14 mouse cellular contexts compared by ENCODE assay signal in the genomic region with DNA sequence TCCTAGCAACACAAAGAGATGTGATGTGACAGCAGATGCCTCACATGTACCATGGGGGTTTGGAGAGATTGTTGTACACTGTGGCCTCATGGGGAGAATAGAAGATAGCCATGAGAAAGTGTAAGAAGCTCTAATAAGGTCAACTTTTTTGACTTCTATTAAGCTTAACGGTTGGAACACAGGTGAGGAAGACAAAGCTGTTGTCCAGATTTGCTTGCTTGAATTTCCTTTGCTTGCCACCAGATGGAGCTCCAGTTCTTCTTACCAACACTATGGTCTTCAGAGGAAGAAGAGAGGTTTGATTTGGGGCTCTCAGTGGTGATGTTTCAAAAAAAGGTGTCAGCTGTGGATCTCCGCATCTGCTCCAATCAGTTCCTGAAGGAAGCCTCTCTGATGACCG. TPM values are rescaled to one million over a fixed set of nuclear protein-coding genes. Genes with fewer than 3 reads are reported as not detected.
DNase-seq lines count a peak whose midpoint lies in the region; ATAC-seq and TF ChIP-seq lines count a peak whose summit lies in the region.
"Not testable (repeated sequence)": the region's sequence is repeated elsewhere in the genome, so short reads cannot be mapped to it uniquely, and the experiment has no call there.
"Had no signal": no experiment of that assay in that cellular context is flagged by ENCODE, and none has a peak within 500 bp of the region (broad histone marks: within the 10 kb centered on the region; RNA-seq: fewer than 3 reads in every experiment).

No protein-coding gene starts in this region.

- peak; percentile 19 for DNase-seq in MEL (ENCODE audit: low read depth, low spot score)
- DNase-seq in cerebellum, adult 9-10 months: peak; percentile 22
- DNase-seq in hindbrain, embryonic 14.5 days (ENCODE audit: low spot score): peak; percentile 37
- DNase-seq in layer of hippocampus, adult 9-10 months (ENCODE audit: low spot score): peak; percentile 2
- DNase-seq in lung, postnatal 0 days (ENCODE audit: low spot score); neural tube, embryonic 11.5 days (ENCODE audit: low spot score); stomach, postnatal 0 days (ENCODE audit: low spot score): not testable (repeated sequence)

- not testable (repeated sequence) for H3K27ac ChIP-seq in MEL (ENCODE audit: control insufficient read depth, low read depth, low read length); forebrain, embryonic 15.5 days (replicated peaks); hindbrain, embryonic 14.5 days; lung, postnatal 0 days (ENCODE audit: low read length); neural tube, embryonic 11.5 days (ENCODE audit: low read depth, low read length); stomach, postnatal 0 days (replicated peaks)

- not testable (repeated sequence) for H3K4me1 ChIP-seq in MEL (ENCODE audit: control insufficient read depth in 1 of 2, insufficient read depth in 2 of 2, low read length in 2 of 2); forebrain, embryonic 15.5 days; hindbrain, embryonic 14.5 days (replicated peaks; ENCODE audit: control insufficient read depth, insufficient read depth, low read length); lung, postnatal 0 days (ENCODE audit: insufficient read depth, low read depth, low read length); neural tube, embryonic 11.5 days (ENCODE audit: control insufficient read depth, insufficient read depth, low read length); stomach, postnatal 0 days (replicated peaks; ENCODE audit: control insufficient read depth, insufficient read depth)

- H3K4me2 ChIP-seq in forebrain, embryonic 15.5 days (replicated peaks); hindbrain, embryonic 14.5 days (replicated peaks); lung, postnatal 0 days (replicated peaks; ENCODE audit: low read depth, low read length); neural tube, embryonic 11.5 days (ENCODE audit: low read depth); stomach, postnatal 0 days (replicated peaks; ENCODE audit: low read depth): not testable (repeated sequence)

- TF ChIP-seq EP300 in MEL (IDR thresholded peaks at IDR 0.05; ENCODE audit: low read depth in 1 of 2, low read length in 2 of 2); lung, postnatal 0 days (IDR thresholded peaks at IDR 0.05); stomach, postnatal 0 days (optimal IDR thresholded peaks at IDR 0.05): not testable (repeated sequence)

- not testable (repeated sequence) for H3K79me2 ChIP-seq in MEL (ENCODE audit: control insufficient read depth, insufficient read depth, low read length, poor library complexity)

- ATAC-seq in forebrain, embryonic 15.5 days (replicated peaks): peak; percentile 58; the same call in 1 of the 2 replicates
- 0 out of 2 replicates have a peak, but pooled peaks have one; percentile 43 for ATAC-seq in hindbrain, embryonic 14.5 days (ENCODE audit: low FRiP score)
- not testable (repeated sequence) for ATAC-seq in lung, postnatal 0 days; stomach, postnatal 0 days (ENCODE audit: low FRiP score, low TSS enrichment)
- ATAC-seq in neural tube, embryonic 11.5 days (ENCODE audit: insufficient read depth, low FRiP score, low TSS enrichment): peak; percentile 41

- not testable (repeated sequence) for H3K9ac ChIP-seq in MEL (ENCODE audit: control insufficient read depth, low read depth, low read length, poor library complexity, severe bottlenecking); forebrain, embryonic 15.5 days (replicated peaks); hindbrain, embryonic 14.5 days; lung, postnatal 0 days (replicated peaks; ENCODE audit: low read depth); neural tube, embryonic 11.5 days (ENCODE audit: low read length); stomach, postnatal 0 days (ENCODE audit: low read length)

- TF ChIP-seq CTCF in MEL (IDR thresholded peaks at IDR 0.05 in 2 of 3, conservative IDR thresholded peaks at IDR 0.05 in 1 of 3; ENCODE audit: control insufficient read depth in 1 of 3, insufficient read depth in 1 of 3, low read depth in 2 of 3, low read length in 3 of 3, poor library complexity in 1 of 3, severe bottlenecking in 1 of 3): peak; percentile 16 to 73 (median 69); a peak in 4 of 6 replicates
- TF ChIP-seq CTCF in lung, postnatal 0 days (IDR thresholded peaks at IDR 0.05): peak; percentile 57
- peak; percentile 70 for TF ChIP-seq CTCF in stomach, postnatal 0 days (IDR thresholded peaks at IDR 0.05; ENCODE audit: low read depth)

- H3K27me3 ChIP-seq in MEL (ENCODE audit: control insufficient read depth in 1 of 2, insufficient read depth in 2 of 2, low read length in 2 of 2); forebrain, embryonic 15.5 days; hindbrain, embryonic 14.5 days (ENCODE audit: control insufficient read depth, insufficient read depth, low read length); lung, postnatal 0 days (replicated peaks; ENCODE audit: insufficient read depth, low read length); neural tube, embryonic 11.5 days (ENCODE audit: control insufficient read depth, insufficient read depth, low read length); stomach, postnatal 0 days (ENCODE audit: control insufficient read depth, insufficient read depth, low read length): not testable (repeated sequence)

- not testable (repeated sequence) for TF ChIP-seq POLR2A in MEL (IDR thresholded peaks at IDR 0.05; ENCODE audit: control insufficient read depth in 1 of 2, insufficient read depth in 1 of 2, low read depth in 1 of 2, low read length in 2 of 2, poor library complexity in 1 of 2)

- H3K4me3 ChIP-seq in MEL (ENCODE audit: control insufficient read depth in 1 of 2, insufficient read depth in 1 of 2, low read depth in 2 of 2, low read length in 2 of 2); forebrain, embryonic 15.5 days; hindbrain, embryonic 14.5 days (replicated peaks; ENCODE audit: low read length); lung, postnatal 0 days (ENCODE audit: low read depth, low read length); neural tube, embryonic 11.5 days (ENCODE audit: low read depth, low read length); stomach, postnatal 0 days (ENCODE audit: low read depth, low read length): not testable (repeated sequence)

- not testable (repeated sequence) for H3K36me3 ChIP-seq in MEL (ENCODE audit: control insufficient read depth in 1 of 2, insufficient read depth in 2 of 2, low read length in 2 of 2); forebrain, embryonic 15.5 days; hindbrain, embryonic 14.5 days (replicated peaks; ENCODE audit: control insufficient read depth, insufficient read depth); lung, postnatal 0 days (ENCODE audit: insufficient read depth, low read length); neural tube, embryonic 11.5 days (ENCODE audit: control insufficient read depth, insufficient read depth, low read length); stomach, postnatal 0 days (ENCODE audit: control insufficient read depth, insufficient read depth, low read length)

- WGBS in forebrain, embryonic 15.5 days: 39% methylated on average over 3 of the region's 3 CpGs
- 55% methylated on average over 3 of the region's 3 CpGs for WGBS in hindbrain, embryonic 14.5 days
- WGBS in lung, postnatal 0 days: 26% methylated on average over 3 of the region's 3 CpGs
- WGBS in neural tube, embryonic 11.5 days: 56% methylated on average over 3 of the region's 3 CpGs
- WGBS in stomach, postnatal 0 days: 48% methylated on average over 3 of the region's 3 CpGs

- H3K9me3 ChIP-seq in MEL (replicated peaks; ENCODE audit: insufficient read depth, low read length); forebrain, embryonic 15.5 days; hindbrain, embryonic 14.5 days (ENCODE audit: control insufficient read depth, low read length); lung, postnatal 0 days (ENCODE audit: low read length); neural tube, embryonic 11.5 days (ENCODE audit: control insufficient read depth, low read length); stomach, postnatal 0 days (ENCODE audit: control insufficient read depth, low read length): not testable (repeated sequence)

- TF ChIP-seq RAD21 in MEL (IDR thresholded peaks at IDR 0.05; ENCODE audit: low read depth, low read length): peak; percentile 80

RNA-seq across cellular contexts. Expression of a gene that starts 35.0 kb away (rescaled TPM):
- total RNA-seq in MEL (2012; rRNA removed): not detected in 2 replicates
- not detected for polyA plus RNA-seq in MEL (2012; ENCODE audit: insufficient read depth in 1 of 2, insufficient read length in 2 of 2, low read depth in 1 of 2, low replicate concordance in 2 of 2, missing spikeins in 1 of 2)
- polyA plus RNA-seq in forebrain, embryonic 15.5 days (2015; fragmentation: Nextera tagmentation; extraction: Ambion mirVana): not detected in 2 replicates
- polyA plus RNA-seq in hindbrain, embryonic 14.5 days (2014; fragmentation: Nextera tagmentation; extraction: Ambion mirVana): not detected in 2 replicates
- polyA plus RNA-seq in lung, postnatal 0 days (2015; fragmentation: Nextera tagmentation; extraction: Ambion mirVana): not detected in 2 replicates
- polyA plus RNA-seq in neural tube, embryonic 11.5 days (2014; fragmentation: Nextera tagmentation; extraction: Ambion mirVana): not detected in 2 replicates
- 1.5 and 1.7 TPM in 2 replicates for polyA plus RNA-seq in stomach, postnatal 0 days (2015; fragmentation: Nextera tagmentation; extraction: Ambion mirVana)
- total RNA-seq: gastrocnemius, postnatal 10 days had no signal
- polyA plus RNA-seq: heart, embryonic 14.5 days; intestine, embryonic 16.5 days; liver, embryonic 16.5 days; stomach, embryonic 16.5 days; urinary bladder, adult 2 months had no signal

RNA-seq across cellular contexts. Expression of a gene that starts 35.0 kb away (rescaled TPM):
- not detected in 2 replicates for total RNA-seq in MEL (2012; rRNA removed)
- polyA plus RNA-seq in MEL (2012; ENCODE audit: insufficient read depth in 1 of 2, insufficient read length in 2 of 2, low read depth in 1 of 2, low replicate concordance in 2 of 2, missing spikeins in 1 of 2): not detected
- not detected in 2 replicates for polyA plus RNA-seq in forebrain, embryonic 15.5 days (2015; fragmentation: Nextera tagmentation; extraction: Ambion mirVana)
- polyA plus RNA-seq in hindbrain, embryonic 14.5 days (2014; fragmentation: Nextera tagmentation; extraction: Ambion mirVana): not detected in 2 replicates
- not detected in 2 replicates for polyA plus RNA-seq in lung, postnatal 0 days (2015; fragmentation: Nextera tagmentation; extraction: Ambion mirVana)
- polyA plus RNA-seq in neural tube, embryonic 11.5 days (2014; fragmentation: Nextera tagmentation; extraction: Ambion mirVana): not detected in 2 replicates
- polyA plus RNA-seq in stomach, postnatal 0 days (2015; fragmentation: Nextera tagmentation; extraction: Ambion mirVana): 0.38 and 0.76 TPM in 2 replicates
- total RNA-seq: gastrocnemius, postnatal 10 days had no signal
- polyA plus RNA-seq: heart, embryonic 14.5 days; intestine, embryonic 16.5 days; liver, embryonic 16.5 days; stomach, embryonic 16.5 days; urinary bladder, adult 2 months had no signal
